ENCODE assay signal across 24 mouse cellular contexts in genomic region chr13:46092787-46093186, GRCm38 (mm10).
"Had no signal": no experiment of that assay in that cellular context is flagged by ENCODE, and none has a peak within 500 bp of the region (broad histone marks: within the 10 kb centered on the region; RNA-seq: fewer than 3 reads in every experiment).

No protein-coding gene starts in this region.

- H3K36me3 ChIP-seq: heart, embryonic 13.5 days; heart, embryonic 15.5 days; hindbrain, embryonic 13.5 days; hindbrain, embryonic 15.5 days; limb, embryonic 10.5 days; limb, embryonic 12.5 days; liver, embryonic 13.5 days had no signal

- H3K27ac ChIP-seq: gastrocnemius, adult 2 months; heart, embryonic 13.5 days; heart, embryonic 15.5 days; hindbrain, embryonic 13.5 days; hindbrain, embryonic 15.5 days; hindbrain, postnatal 0 days; layer of hippocampus, adult 2 months; left cerebral cortex, adult 2 months; limb, embryonic 10.5 days; limb, embryonic 12.5 days; liver, embryonic 13.5 days had no signal

- H3K4me3 ChIP-seq: gastrocnemius, adult 2 months; heart, embryonic 13.5 days; heart, embryonic 15.5 days; hindbrain, embryonic 13.5 days; hindbrain, embryonic 15.5 days; layer of hippocampus, adult 2 months; left cerebral cortex, adult 2 months; limb, embryonic 10.5 days; limb, embryonic 12.5 days; liver, embryonic 13.5 days had no signal

- H3K9me3 ChIP-seq: heart, embryonic 15.5 days; hindbrain, embryonic 13.5 days; hindbrain, embryonic 15.5 days; limb, embryonic 10.5 days; liver, embryonic 13.5 days had no signal

- H3K27me3 ChIP-seq: heart, embryonic 13.5 days; heart, embryonic 15.5 days; hindbrain, embryonic 13.5 days; hindbrain, embryonic 15.5 days; limb, embryonic 12.5 days; liver, embryonic 13.5 days had no signal

- H3K4me1 ChIP-seq: heart, embryonic 13.5 days; heart, embryonic 15.5 days; limb, embryonic 10.5 days; limb, embryonic 12.5 days; liver, embryonic 13.5 days had no signal

- DNase-seq: gastrocnemius, adult 2 months; gastrocnemius, postnatal 10 days; gastrocnemius, postnatal 25 days; heart, adult 18-20 months; heart, postnatal 14 days; heart, postnatal 36 days; kidney, adult 11 months; kidney, adult 2 months; kidney, adult 9 months; kidney, postnatal 10 days; kidney, postnatal 25 days; kidney, postnatal 4 days; liver; liver, embryonic 13.5 days had no signal

- ATAC-seq: hindbrain, postnatal 0 days; intestine, embryonic 16.5 days had no signal
